Mouse (Mus musculus) embryonic facial prominence, embryonic 11.5 days (tissue): ENCODE results near the gene Dpf3. TPM values are rescaled to one million over a fixed set of nuclear protein-coding genes. Genes with fewer than 3 reads are reported as not detected.

Experiments used
- ATAC-seq: fragments of 200-750 bp; cut with Nextera tagmentation; replicated peaks from 2 replicates; pipeline ENCODE4 v1.8.0; 2017; ENCODE audit warnings: low read depth; ENCODE audit not compliant: insufficient number of reproducible peaks, low FRiP score, low TSS enrichment
- DNase-seq: peaks from one replicate; pipeline ENCODE4 v3.0.0-alpha.2; 2015; ENCODE audit warnings: low spot score
- H3K27ac ChIP-seq: fragments of 300-500 bp; sonication (generic); replicated peaks from 2 replicates; pipeline ENCODE4 v1.5.1; 2014; ENCODE audit warnings: mild to moderate bottlenecking, low read depth, low read length, control low read depth
- H3K27me3 ChIP-seq: fragments of 300-500 bp; sonication (generic); 2 replicates; pipeline ENCODE4 v1.6.1; 2014; ENCODE audit warnings: mild to moderate bottlenecking, low read length, moderate library complexity, mixed read lengths; ENCODE audit not compliant: control insufficient read depth, insufficient read depth
- H3K36me3 ChIP-seq: fragments of 300-500 bp; sonication (generic); replicated peaks from 2 replicates; pipeline ENCODE4 v1.6.1; 2014; ENCODE audit warnings: low read depth, mild to moderate bottlenecking, low read length, moderate library complexity, mixed read lengths; ENCODE audit not compliant: control insufficient read depth, insufficient read depth
- H3K4me1 ChIP-seq: fragments of 300-500 bp; sonication (generic); 2 replicates; pipeline ENCODE4 v1.6.1; 2014; ENCODE audit warnings: low read length, mixed read lengths; ENCODE audit not compliant: control insufficient read depth, insufficient read depth
- H3K4me2 ChIP-seq: fragments of 300-500 bp; sonication (generic); 2 replicates; pipeline ENCODE4 v1.6.1; 2014; ENCODE audit warnings: low read depth, mild to moderate bottlenecking, control low read depth, low read length, moderate library complexity
- H3K4me3 ChIP-seq: fragments of 300-500 bp; sonication (generic); 2 replicates; pipeline ENCODE4 v1.5.1; 2014; ENCODE audit warnings: low read depth, low read length, control low read depth
- H3K9ac ChIP-seq: fragments of 300-500 bp; sonication (generic); replicated peaks from 2 replicates; pipeline ENCODE4 v1.6.1; 2014; ENCODE audit warnings: mild to moderate bottlenecking, control low read depth, low read length
- H3K9me3 ChIP-seq: fragments of 300-500 bp; sonication (generic); replicated peaks from 2 replicates; pipeline ENCODE4 v1.6.1; 2016; ENCODE audit warnings: mild to moderate bottlenecking, low read length, inconsistent platforms, mixed read lengths; ENCODE audit not compliant: control insufficient read depth
- WGBS: fragments of 180-500 bp; shearing (Covaris S2); extraction: QIAGEN DNeasy Blood & Tissue Kit; methylation state at CpG from one replicate; pipeline ENCODE4 v1.1.7; 2014; 5-methylcytosine and 5-hydroxymethylcytosine counted together
- polyA plus RNA-seq: library from polyadenylated mRNA; unstranded; fragments of >200 nt; fragmentation: Nextera tagmentation; extraction: Ambion mirVana; gene quantifications from 2 replicates; pipeline ENCODE4 v1.2.1, GENCODE M21; 2014

Gene Dpf3
- polyA plus RNA-seq, 1 experiment from 2014 or later = 2.0 TPM

- no peak overlapping the region for H3K4me3 ChIP-seq
- H3K4me2 ChIP-seq = no peak overlapping the region
- no peaks in the 10 kb centered on the region for H3K36me3 ChIP-seq
- ATAC-seq (no peak), DNase-seq (no peak)
- WGBS = 73% methylated on average over 4 of the region's 4 CpGs
- no peaks in the 10 kb centered on the region; the same call in 1 of the 2 replicates for H3K9me3 ChIP-seq
- H3K4me1 ChIP-seq = no peaks in the 10 kb centered on the region
- H3K27ac ChIP-seq = no peak overlapping the region
- H3K9ac ChIP-seq = no peak overlapping the region
- H3K27me3 ChIP-seq = no peaks in the 10 kb centered on the region
Observed at GRCm38 (mm10) chr12:83496336-83496735, 8.8 kb upstream of the Dpf3 start.

GRCm38 (mm10) chr12:83495961-83496282, 8.4 kb upstream of the Dpf3 start:
- Histone ChIP-seq H3K4me1 (no peaks in the 10 kb centered on the region), H3K27me3 (no peaks in the 10 kb centered on the region), H3K4me2 (no peak overlapping the region), H3K27ac (no peak overlapping the region), H3K9ac (no peak overlapping the region), H3K36me3 (no peaks in the 10 kb centered on the region), H3K9me3 (no peaks in the 10 kb centered on the region; the same call in 1 of the 2 replicates), H3K4me3 (no peak overlapping the region)
- 37% methylated on average over 9 of the region's 9 CpGs for WGBS
- no peak for DNase-seq
- no peak for ATAC-seq

GRCm38 (mm10) chr12:83495248-83495960, 7.9 kb upstream of the Dpf3 start:
- Histone ChIP-seq H3K27ac (no peak overlapping the region), H3K4me3 (no peak overlapping the region), H3K9ac (no peak overlapping the region), H3K27me3 (no peaks in the 10 kb centered on the region), H3K4me2 (no peak overlapping the region), H3K36me3 (no peaks in the 10 kb centered on the region), H3K9me3 (no peaks in the 10 kb centered on the region; the same call in 1 of the 2 replicates), H3K4me1 (no peaks in the 10 kb centered on the region)
- ATAC-seq (no peak), DNase-seq (no peak)
- 59% methylated on average over 4 of the region's 4 CpGs for WGBS

- H3K9me3 ChIP-seq = no peaks in the 10 kb centered on the region; the same call in 1 of the 2 replicates
- H3K4me2 ChIP-seq = no peak overlapping the region
- no peak overlapping the region for H3K9ac ChIP-seq
- WGBS = 82% methylated on average over 9 of the region's 9 CpGs
- ATAC-seq (no peak), DNase-seq (no peak)
- H3K36me3 ChIP-seq = no peaks in the 10 kb centered on the region
- no peak overlapping the region for H3K4me3 ChIP-seq
- H3K27me3 ChIP-seq = no peaks in the 10 kb centered on the region
- H3K27ac ChIP-seq = no peak overlapping the region
- no peaks in the 10 kb centered on the region for H3K4me1 ChIP-seq
Observed at GRCm38 (mm10) chr12:83494196-83494595, 6.7 kb upstream of the Dpf3 start.

GRCm38 (mm10) chr12:83492808-83493207, 5.3 kb upstream of the Dpf3 start:
- Histone ChIP-seq H3K4me1 (no peaks in the 10 kb centered on the region), H3K4me2 (no peak overlapping the region), H3K4me3 (no peak overlapping the region), H3K9ac (no peak overlapping the region), H3K9me3 (no peaks in the 10 kb centered on the region; the same call in 1 of the 2 replicates), H3K27ac (no peak overlapping the region), H3K27me3 (no peaks in the 10 kb centered on the region), H3K36me3 (no peaks in the 10 kb centered on the region)
- ATAC-seq (no peak), DNase-seq (no peak)
- WGBS = 76% methylated on average over 3 of the region's 3 CpGs

GRCm38 (mm10) chr12:83491609-83492008, 4.1 kb upstream of the Dpf3 start:
- no peaks in the 10 kb centered on the region for H3K27me3 ChIP-seq
- no peaks in the 10 kb centered on the region; the same call in 1 of the 2 replicates for H3K9me3 ChIP-seq
- no peaks in the 10 kb centered on the region for H3K4me1 ChIP-seq
- H3K4me3 ChIP-seq = no peak overlapping the region
- H3K27ac ChIP-seq = no peak overlapping the region
- WGBS = 48% methylated on average over 1 of the region's 1 CpGs
- DNase-seq (no peak), ATAC-seq (no peak)
- no peak overlapping the region for H3K4me2 ChIP-seq
- no peaks in the 10 kb centered on the region for H3K36me3 ChIP-seq
- no peak overlapping the region for H3K9ac ChIP-seq

GRCm38 (mm10) chr12:83489748-83490147, 2.2 kb upstream of the Dpf3 start:
- 33% methylated on average over 2 of the region's 2 CpGs for WGBS
- H3K27me3 ChIP-seq = peaks cover 13% of the 10 kb centered on the region

GRCm38 (mm10) chr12:83488211-83488941, 860 bp upstream of the Dpf3 start:
- Histone ChIP-seq H3K9ac (peak overlapping the region; percentile 11; the same call in 1 of the 2 replicates), H3K27me3 (peaks cover 15% of the 10 kb centered on the region), H3K4me1 (no peaks in the 10 kb centered on the region), H3K27ac (no peak overlapping the region), H3K9me3 (no peaks in the 10 kb centered on the region; the same call in 1 of the 2 replicates), H3K4me2 (peak overlapping the region; percentile 99), H3K36me3 (no peaks in the 10 kb centered on the region), H3K4me3 (peak overlapping the region; percentile 29)
- under 1% methylated on average over 29 of the region's 29 CpGs for WGBS
- ATAC-seq (no peak), DNase-seq (peak; percentile 33)

More at GRCm38 (mm10) chr12:83489748-83490147, 2.2 kb upstream of the Dpf3 start:
- no peaks in the 10 kb centered on the region for H3K36me3 ChIP-seq
- DNase-seq = no peak
- H3K4me3 ChIP-seq = no peak overlapping the region
- no peaks in the 10 kb centered on the region for H3K4me1 ChIP-seq
- no peak overlapping the region for H3K4me2 ChIP-seq
- no peak for ATAC-seq
- H3K27ac ChIP-seq = no peak overlapping the region
- no peak overlapping the region for H3K9ac ChIP-seq
- no peaks in the 10 kb centered on the region; the same call in 1 of the 2 replicates for H3K9me3 ChIP-seq
